Mouse (Mus musculus): Measurements from ENCODE around the gene Akr1c14.
"Not testable (repeated sequence)": the region's sequence is repeated elsewhere in the genome, so short reads cannot be mapped to it uniquely, and the experiment has no call there.

DNA sequence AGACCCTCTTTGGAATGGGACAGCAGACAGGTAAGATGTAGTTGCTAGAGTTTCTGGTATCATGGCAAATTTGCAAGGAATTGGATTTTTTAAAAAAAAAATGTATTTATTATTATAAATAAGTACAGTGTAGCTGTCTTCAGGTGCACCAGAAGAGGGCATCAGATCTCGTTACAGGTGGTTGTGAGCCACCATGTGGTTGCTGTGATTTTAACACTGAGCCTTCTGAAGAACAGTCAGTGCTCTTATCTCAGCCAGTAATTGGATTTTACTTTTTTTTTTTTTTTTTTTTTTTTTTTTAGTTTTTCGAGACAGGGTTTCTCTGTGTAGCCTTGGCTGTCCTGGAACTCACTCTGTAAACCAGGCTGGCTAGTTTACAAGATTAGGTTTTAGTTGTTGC lies 9.4 kb downstream of the Akr1c14 start:
- TF ChIP-seq CTCF (IDR thresholded peaks at IDR 0.05; ENCODE audit: control insufficient read depth, insufficient read depth, insufficient replicate concordance, low read depth, low read length); POLR2A (IDR thresholded peaks at IDR 0.05; ENCODE audit: control insufficient read depth, low read depth, low read length): not testable (repeated sequence)
